Mouse (Mus musculus) neural tube, embryonic 11.5 days (tissue): ENCODE data around the gene Gm48551. TPM values are rescaled to one million over a fixed set of nuclear protein-coding genes. Genes with fewer than 3 reads are reported as not detected.

Source experiments
- ATAC-seq: fragments of 200-750 bp; cut with Nextera tagmentation; 2 replicates; pipeline ENCODE4 v1.8.0; 2017; ENCODE audit warnings: moderate number of reproducible peaks, mild to moderate bottlenecking, moderate TSS enrichment, moderate library complexity; ENCODE audit not compliant: insufficient read depth, low FRiP score, low TSS enrichment
- DNase-seq: peaks from one replicate; pipeline ENCODE4 v3.0.0-alpha.2; 2015; ENCODE audit warnings: low spot score
- H3K27ac ChIP-seq: fragments of 300-500 bp; sonication (generic); 2 replicates; pipeline ENCODE4 v1.5.1; 2014; ENCODE audit warnings: low read depth, mild to moderate bottlenecking, low read length
- H3K27me3 ChIP-seq: fragments of 300-500 bp; sonication (generic); 2 replicates; pipeline ENCODE4 v1.6.1; 2014; ENCODE audit warnings: mild to moderate bottlenecking, low read length, mixed read lengths; ENCODE audit not compliant: control insufficient read depth, insufficient read depth
- H3K36me3 ChIP-seq: fragments of 300-500 bp; sonication (generic); 2 replicates; pipeline ENCODE4 v1.6.1; 2014; ENCODE audit warnings: mild to moderate bottlenecking, low read length, moderate library complexity, mixed read lengths; ENCODE audit not compliant: control insufficient read depth, insufficient read depth
- H3K4me1 ChIP-seq: fragments of 300-500 bp; sonication (generic); 2 replicates; pipeline ENCODE4 v1.6.1; 2014; ENCODE audit warnings: low read length, mixed read lengths; ENCODE audit not compliant: control insufficient read depth, insufficient read depth
- H3K4me2 ChIP-seq: fragments of 300-500 bp; sonication (generic); 2 replicates; pipeline ENCODE4 v1.6.1; 2014; ENCODE audit warnings: low read depth, mild to moderate bottlenecking, moderate library complexity
- H3K4me3 ChIP-seq: fragments of 300-500 bp; sonication (generic); 2 replicates; pipeline ENCODE4 v1.5.1; 2014; ENCODE audit warnings: low read depth, low read length
- H3K9ac ChIP-seq: fragments of 300-500 bp; sonication (generic); 2 replicates; pipeline ENCODE4 v1.6.1; 2014; ENCODE audit warnings: mild to moderate bottlenecking, low read length
- H3K9me3 ChIP-seq: fragments of 300-500 bp; sonication (generic); 2 replicates; pipeline ENCODE4 v1.6.1; 2016; ENCODE audit warnings: low read length; ENCODE audit not compliant: control insufficient read depth
- WGBS: fragments of 180-500 bp; shearing (Covaris S2); extraction: QIAGEN DNeasy Blood & Tissue Kit; methylation state at CpG from one replicate; pipeline ENCODE4 v1.1.7; 2014; 5-methylcytosine and 5-hydroxymethylcytosine counted together
- polyA plus RNA-seq: library from polyadenylated mRNA; unstranded; fragments of >200 nt; fragmentation: Nextera tagmentation; extraction: Ambion mirVana; gene quantifications from 2 replicates; pipeline ENCODE4 v1.2.1, GENCODE M21; 2014

The Gm48551 gene
- polyA plus RNA-seq, 1 experiment from 2014 or later = 1.7 TPM

GRCm38 (mm10) chr10:81378553-81379182, 5.6 kb upstream of the Gm48551 start:
- Histone ChIP-seq H3K27me3 (no peaks in the 10 kb centered on the region), H3K4me1 (peaks cover 12% of the 10 kb centered on the region), H3K36me3 (peaks cover 2% of the 10 kb centered on the region), H3K4me2 (peak overlapping the region; percentile 88), H3K4me3 (peak overlapping the region; percentile 85), H3K9ac (peak overlapping the region; percentile 89), H3K9me3 (no peaks in the 10 kb centered on the region), H3K27ac (peak overlapping the region; percentile 67; the same call in 1 of the 2 replicates)
- 1% methylated on average over 43 of the region's 46 CpGs for WGBS
- ATAC-seq (peak; percentile 95), DNase-seq (peak; percentile 100)

- peak overlapping the region; percentile 85 for H3K4me3 ChIP-seq
- DNase-seq = no peak
- ATAC-seq = 0 out of 2 replicates have a peak, but pooled peaks have one; percentile 4
- H3K27me3 ChIP-seq = no peaks in the 10 kb centered on the region
- H3K9ac ChIP-seq = peak overlapping the region; percentile 62
- H3K4me1 ChIP-seq = peaks cover 12% of the 10 kb centered on the region
- peak overlapping the region; percentile 59 for H3K4me2 ChIP-seq
- peak overlapping the region; percentile 67; the same call in 1 of the 2 replicates for H3K27ac ChIP-seq
- H3K36me3 ChIP-seq = 0 out of 2 replicates have a peak, but pooled peaks cover 2% of the 10 kb centered on the region
- 63% methylated on average over 3 of the region's 3 CpGs for WGBS
- H3K9me3 ChIP-seq = no peaks in the 10 kb centered on the region
Observed at GRCm38 (mm10) chr10:81379183-81379553, 5.1 kb upstream of the Gm48551 start.

- Histone ChIP-seq H3K9me3 (no peaks in the 10 kb centered on the region), H3K27ac (no peak overlapping the region), H3K27me3 (no peaks in the 10 kb centered on the region), H3K9ac (no peak overlapping the region), H3K36me3 (0 out of 2 replicates have a peak, but pooled peaks cover 2% of the 10 kb centered on the region), H3K4me2 (no peak overlapping the region), H3K4me1 (peaks cover 13% of the 10 kb centered on the region), H3K4me3 (no peak overlapping the region)
- DNase-seq (no peak), ATAC-seq (no peak)
- WGBS = 94% methylated on average over 6 of the region's 6 CpGs
Observed at GRCm38 (mm10) chr10:81379809-81380378, 4.4 kb upstream of the Gm48551 start.

GRCm38 (mm10) chr10:81382039-81382438, 2.2 kb upstream of the Gm48551 start:
- WGBS = 91% methylated on average over 5 of the region's 5 CpGs
- peaks cover 15% of the 10 kb centered on the region for H3K4me1 ChIP-seq
- no peak overlapping the region for H3K27ac ChIP-seq
- H3K4me2 ChIP-seq = no peak overlapping the region
- no peak overlapping the region for H3K4me3 ChIP-seq
- H3K9me3 ChIP-seq = no peaks in the 10 kb centered on the region
- no peak overlapping the region for H3K9ac ChIP-seq
- ATAC-seq (no peak), DNase-seq (no peak)
- H3K27me3 ChIP-seq = no peaks in the 10 kb centered on the region
- peaks cover 8% of the 10 kb centered on the region for H3K36me3 ChIP-seq

- ATAC-seq (peak; percentile 25; the same call in 1 of the 2 replicates), DNase-seq (no peak)
- Histone ChIP-seq H3K9me3 (no peaks in the 10 kb centered on the region), H3K9ac (peak overlapping the region; percentile 78), H3K4me3 (peak overlapping the region; percentile 88), H3K4me1 (peaks cover 14% of the 10 kb centered on the region), H3K4me2 (peak overlapping the region; percentile 90), H3K27me3 (no peaks in the 10 kb centered on the region), H3K36me3 (peaks cover 18% of the 10 kb centered on the region), H3K27ac (peak overlapping the region; percentile 47)
- under 1% methylated on average over 19 of the region's 19 CpGs for WGBS
Observed at GRCm38 (mm10) chr10:81384605-81384982, 328 bp downstream of the Gm48551 start.

- H3K4me2 ChIP-seq = no peak overlapping the region
- H3K9me3 ChIP-seq = no peaks in the 10 kb centered on the region
- no peak overlapping the region for H3K4me3 ChIP-seq
- no peak overlapping the region for H3K27ac ChIP-seq
- no peak for DNase-seq
- H3K27me3 ChIP-seq = no peaks in the 10 kb centered on the region
- H3K9ac ChIP-seq = no peak overlapping the region
- 86% methylated on average over 22 of the region's 22 CpGs for WGBS
- no peak for ATAC-seq
- peaks cover 14% of the 10 kb centered on the region for H3K4me1 ChIP-seq
- peaks cover 18% of the 10 kb centered on the region for H3K36me3 ChIP-seq
Observed at GRCm38 (mm10) chr10:81385603-81386306, 1.5 kb downstream of the Gm48551 start.

GRCm38 (mm10) chr10:81387716-81388115, 3.5 kb downstream of the Gm48551 start:
- no peaks in the 10 kb centered on the region for H3K27me3 ChIP-seq
- peaks cover 14% of the 10 kb centered on the region for H3K4me1 ChIP-seq
- H3K4me2 ChIP-seq = no peak overlapping the region
- no peak overlapping the region for H3K27ac ChIP-seq
- 93% methylated on average over 20 of the region's 20 CpGs for WGBS
- DNase-seq (no peak), ATAC-seq (no peak)
- H3K9me3 ChIP-seq = no peaks in the 10 kb centered on the region
- H3K4me3 ChIP-seq = no peak overlapping the region
- peaks cover 18% of the 10 kb centered on the region for H3K36me3 ChIP-seq
- no peak overlapping the region for H3K9ac ChIP-seq

GRCm38 (mm10) chr10:81388505-81389055, 4.3 kb downstream of the Gm48551 start, which contains the start of gene Gm48552:
Gene Gm48552, plus strand, starts transcription at chr10:81389005.
- Histone ChIP-seq H3K4me2 (no peak within 1 kb of the TSS), H3K36me3 (peaks cover 18% of the 10 kb centered on the region), H3K27me3 (no peaks in the 10 kb centered on the region), H3K27ac (no peak within 1 kb of the TSS), H3K9ac (peak within 1 kb of the TSS; percentile 5; the same call in 1 of the 2 replicates), H3K9me3 (no peaks in the 10 kb centered on the region), H3K4me3 (no peak within 1 kb of the TSS), H3K4me1 (peaks cover 15% of the 10 kb centered on the region)
- no peak for ATAC-seq
- WGBS = 80% methylated on average over 5 of the region's 5 CpGs
- DNase-seq = no peak
